Mouse (Mus musculus): ENCODE data around the gene Spa17. TPM values are rescaled to one million over a fixed set of nuclear protein-coding genes. Genes with fewer than 3 reads are reported as not detected.

Spa17 gene
- 4.3 and 4.6 TPM in 2 replicates for polyA plus RNA-seq (2012)

DNA sequence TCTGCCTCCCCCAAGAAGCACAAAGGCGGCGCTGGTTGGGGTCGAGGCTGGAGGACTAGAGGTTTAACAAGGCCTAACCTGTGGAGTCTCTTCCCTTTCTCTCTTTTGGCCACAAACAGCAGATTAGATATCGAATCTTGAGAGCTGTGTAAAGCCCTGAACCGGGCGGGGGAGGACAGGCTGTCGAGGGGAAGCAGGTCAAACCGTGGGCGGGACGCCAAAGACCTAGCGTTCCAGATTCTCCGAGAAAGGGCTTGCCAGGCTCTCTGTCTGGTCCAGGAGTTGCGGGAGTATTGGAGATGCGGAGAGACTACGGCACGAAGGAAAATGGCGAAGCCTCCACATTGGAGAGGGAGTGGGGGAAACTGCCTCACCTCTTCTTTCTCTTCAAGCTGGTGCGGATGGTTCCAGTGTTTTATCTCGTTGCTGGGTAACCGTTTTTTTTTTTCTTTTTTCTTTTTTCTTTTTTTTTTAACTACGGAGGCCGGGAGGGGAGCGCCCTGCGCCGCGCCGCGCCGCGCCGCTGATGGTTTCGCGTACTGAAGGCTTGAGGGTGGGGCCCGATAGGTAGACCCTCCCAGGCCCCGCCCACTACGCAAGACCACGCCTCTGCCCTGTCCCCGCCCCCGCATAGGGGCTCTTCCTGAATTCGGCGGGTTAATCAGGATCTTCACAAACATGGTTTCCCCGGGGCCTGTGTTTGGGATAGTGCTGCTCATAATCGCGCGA, at the start of gene Spa17:
Gene Spa17, minus strand, starts transcription at position 541 of the 729 bp plus-strand sequence.

DNA sequence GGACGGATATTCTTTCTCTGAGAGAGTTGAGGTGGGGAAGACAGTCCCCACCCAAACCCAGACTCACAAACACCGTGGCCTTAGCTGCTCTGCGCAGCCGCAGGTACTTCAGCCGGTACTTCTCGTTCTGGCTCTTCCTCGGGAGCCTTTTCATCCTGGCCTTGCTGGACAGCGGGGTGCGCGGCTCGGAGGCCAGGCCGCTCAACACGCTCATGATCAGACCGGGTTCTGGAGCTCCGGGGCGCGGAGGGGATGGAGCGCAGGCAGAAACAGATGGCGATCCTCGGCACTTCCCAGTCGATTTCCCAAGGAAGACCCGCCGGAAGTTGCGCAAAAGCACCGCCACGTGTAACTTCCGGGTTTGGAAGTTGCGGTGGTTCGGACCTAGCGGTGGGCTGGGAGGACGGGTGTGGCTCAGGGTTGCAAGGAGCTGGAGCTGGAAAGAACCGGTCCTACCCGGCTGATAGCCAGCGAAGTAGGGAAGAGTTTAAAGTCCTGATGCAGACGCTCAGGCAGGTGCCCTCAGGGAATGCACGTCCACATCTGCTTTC, 43.5 kb upstream of the Spa17 start, which contains the start of gene Tbrg1:
Gene Tbrg1, minus strand, starts transcription at position 382 of the 551 bp plus-strand sequence.

DNA sequence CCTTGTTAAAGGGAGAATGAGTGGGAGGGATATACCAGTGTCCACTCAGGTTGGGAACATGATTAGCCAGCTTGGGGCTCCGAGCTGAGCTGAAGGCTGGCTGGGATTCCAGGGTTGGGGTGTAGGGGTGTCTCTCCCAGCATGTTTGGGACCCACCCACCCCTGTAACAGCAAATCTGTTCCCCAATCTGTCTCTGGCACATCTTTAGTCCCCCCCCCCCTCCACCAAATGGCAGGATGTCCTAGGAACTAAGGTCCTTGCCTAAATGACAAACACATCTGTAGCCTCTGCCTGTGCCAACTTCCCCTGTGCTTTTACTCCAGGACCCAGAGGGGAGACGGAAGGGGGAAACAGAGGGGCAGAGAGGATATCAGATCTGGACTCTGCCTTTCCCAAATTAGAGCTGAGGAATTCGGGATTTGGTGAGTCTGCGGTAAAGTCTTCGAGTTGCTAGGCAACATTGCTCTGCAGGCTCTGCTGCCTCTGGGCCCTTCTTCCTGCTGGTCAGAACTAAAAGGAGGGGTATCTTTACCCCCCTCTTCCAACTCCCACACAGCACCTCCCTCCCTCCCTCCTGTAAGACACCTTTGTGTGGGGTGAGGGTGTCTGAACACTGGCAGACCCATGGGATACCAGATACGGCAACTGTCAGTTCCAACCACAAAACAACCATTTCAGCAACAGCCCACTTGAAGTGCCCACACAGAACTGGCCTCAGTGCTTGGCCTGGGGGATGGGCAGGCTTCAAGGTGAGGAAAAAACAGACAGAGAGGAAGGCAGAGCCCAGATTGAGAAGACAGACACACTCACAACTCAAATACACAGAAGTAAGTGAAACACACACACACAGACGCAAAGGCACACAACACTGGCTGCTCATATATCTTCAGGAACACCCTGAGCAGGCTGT, 58.4 kb downstream of the Spa17 start, which contains the start of gene Siae:
Gene Siae, plus strand, starts transcription at position 861 of the 911 bp plus-strand sequence.

Other genes starting within 250 kb of the Spa17 start
- gene Hepacam, start 246.4 kb downstream of the Spa17 start, polyA plus RNA-seq (2012): 0.03 TPM in 1 of 2 replicates, not detected in the other
- 1.9 and 3.5 TPM in 2 replicates for gene Robo4, start 211.8 kb downstream of the Spa17 start, polyA plus RNA-seq (2012)
- 37.2 and 53.8 TPM in 2 replicates for gene Robo3, start 180.5 kb downstream of the Spa17 start, polyA plus RNA-seq (2012)
- gene Msantd2, start 124.4 kb downstream of the Spa17 start, polyA plus RNA-seq (2012): 17.6 TPM in 2 replicates
- gene Esam, start 85.6 kb downstream of the Spa17 start, polyA plus RNA-seq (2012): 0.96 and 2.6 TPM in 2 replicates
- 0.18 TPM in 1 of 2 replicates, not detected in the other for gene Vsig2, start 74.5 kb downstream of the Spa17 start, polyA plus RNA-seq (2012)
- gene Nrgn, start 60.8 kb downstream of the Spa17 start, polyA plus RNA-seq (2012): 199 and 354 TPM in 2 replicates
- 0.56 and 0.59 TPM in 2 replicates for gene Siae, start 58.0 kb downstream of the Spa17 start, polyA plus RNA-seq (2012)
- gene Tbrg1, start 43.6 kb upstream of the Spa17 start, polyA plus RNA-seq (2012): 41.9 and 49.5 TPM in 2 replicates
- not detected in 2 replicates for gene Panx3, start 55.5 kb upstream of the Spa17 start, polyA plus RNA-seq (2012)
- not detected in 2 replicates for gene Olfr160, start 102.5 kb upstream of the Spa17 start, polyA plus RNA-seq (2012)
- gene Olfr874, start 131.4 kb upstream of the Spa17 start, polyA plus RNA-seq (2012): not detected in 2 replicates
- gene Olfr875, start 158.1 kb upstream of the Spa17 start, polyA plus RNA-seq (2012): not detected in 2 replicates
- not detected in 2 replicates for gene Olfr876, start 189.3 kb upstream of the Spa17 start, polyA plus RNA-seq (2012)
- gene Olfr877, start 240.5 kb upstream of the Spa17 start, polyA plus RNA-seq (2012): not detected in 2 replicates